Mouse (Mus musculus): ENCODE results near the gene Adamtsl4. TPM values are rescaled to one million over a fixed set of nuclear protein-coding genes. Genes with fewer than 3 reads are reported as not detected.
"Not testable (repeated sequence)": the region's sequence is repeated elsewhere in the genome, so short reads cannot be mapped to it uniquely, and the experiment has no call there.

Gene Adamtsl4
- polyA plus RNA-seq, 1 experiment from 2014 or later = 1.7 TPM

GRCm38 (mm10) chr3:95698286-95698685, 10.6 kb upstream of the Adamtsl4 start:
- H3K36me3 ChIP-seq = no peaks in the 10 kb centered on the region
- 87% methylated on average over 4 of the region's 4 CpGs for WGBS

GRCm38 (mm10) chr3:95696360-95696759, 8.6 kb upstream of the Adamtsl4 start:
- no peak overlapping the region; the same call in 1 of the 2 replicates for H3K27ac ChIP-seq
- H3K27me3 ChIP-seq = no peaks in the 10 kb centered on the region
- ATAC-seq (ENCODE audit: insufficient number of reproducible peaks, insufficient read depth, low FRiP score, low TSS enrichment, low read depth) = no peak
- 0 out of 2 replicates have a peak overlapping the region, but pooled peaks have one; percentile 6 for H3K9ac ChIP-seq
- H3K4me1 ChIP-seq = peaks cover 24% of the 10 kb centered on the region
- H3K9me3 ChIP-seq = no peaks in the 10 kb centered on the region; the same call in 1 of the 2 replicates
- 13% methylated on average over 7 of the region's 7 CpGs for WGBS
- H3K4me3 ChIP-seq = no peak overlapping the region
- 0 out of 2 replicates have a peak, but pooled peaks cover 3% of the 10 kb centered on the region for H3K36me3 ChIP-seq
- no peak overlapping the region for H3K4me2 ChIP-seq

More at GRCm38 (mm10) chr3:95698286-95698685, 10.6 kb upstream of the Adamtsl4 start:
- no peaks in the 10 kb centered on the region for H3K27me3 ChIP-seq
- H3K9ac ChIP-seq = no peak overlapping the region
- H3K4me3 ChIP-seq = no peak overlapping the region
- no peak for ATAC-seq (ENCODE audit: insufficient number of reproducible peaks, insufficient read depth, low FRiP score, low TSS enrichment, low read depth)
- no peak overlapping the region for H3K4me2 ChIP-seq
- H3K27ac ChIP-seq = no peak overlapping the region
- H3K9me3 ChIP-seq = no peaks in the 10 kb centered on the region
- peaks cover 35% of the 10 kb centered on the region for H3K4me1 ChIP-seq

DNA sequence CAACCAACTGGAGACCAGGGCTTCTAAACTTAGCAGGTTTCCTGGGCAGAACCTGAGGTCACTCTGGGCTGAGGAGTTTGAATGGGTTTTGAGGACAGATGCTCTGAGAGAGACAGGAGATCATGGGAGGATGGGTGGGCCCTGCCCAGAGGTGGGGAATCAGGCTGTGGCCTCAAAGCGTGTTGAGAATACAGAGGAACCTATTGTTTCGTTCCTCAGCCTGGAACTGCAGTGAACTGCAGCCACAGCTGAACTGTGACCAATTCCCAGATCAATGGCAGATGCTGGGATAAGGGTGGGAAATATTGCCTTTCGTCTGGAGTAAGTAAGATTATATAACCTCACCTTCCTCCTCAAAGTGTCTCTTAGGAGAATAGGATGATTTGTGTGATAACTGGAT, 8.1 kb upstream of the Adamtsl4 start:
- H3K4me1 ChIP-seq = peaks cover 20% of the 10 kb centered on the region
- no peak overlapping the region for H3K4me3 ChIP-seq
- H3K27ac ChIP-seq = 0 out of 2 replicates have a peak overlapping the region, but pooled peaks have one; percentile 51
- 0 out of 2 replicates have a peak, but pooled peaks cover 5% of the 10 kb centered on the region for H3K36me3 ChIP-seq
- H3K4me2 ChIP-seq = no peak overlapping the region
- H3K9ac ChIP-seq = no peak overlapping the region
- no peaks in the 10 kb centered on the region; the same call in 1 of the 2 replicates for H3K9me3 ChIP-seq
- H3K27me3 ChIP-seq = no peaks in the 10 kb centered on the region
- 18% methylated on average over 3 of the region's 3 CpGs for WGBS
- no peak for ATAC-seq (ENCODE audit: insufficient number of reproducible peaks, insufficient read depth, low FRiP score, low TSS enrichment, low read depth)

GRCm38 (mm10) chr3:95694808-95695703, 7.3 kb upstream of the Adamtsl4 start:
- no peaks in the 10 kb centered on the region for H3K27me3 ChIP-seq
- no peak overlapping the region for H3K4me2 ChIP-seq
- 82% methylated on average over 11 of the region's 11 CpGs for WGBS
- no peak for ATAC-seq (ENCODE audit: insufficient number of reproducible peaks, insufficient read depth, low FRiP score, low TSS enrichment, low read depth)
- no peak overlapping the region for H3K4me3 ChIP-seq
- H3K4me1 ChIP-seq = peaks cover 20% of the 10 kb centered on the region
- H3K27ac ChIP-seq = 0 out of 2 replicates have a peak overlapping the region, but pooled peaks have one; percentile 51
- H3K9ac ChIP-seq = no peak overlapping the region
- H3K36me3 ChIP-seq = 0 out of 2 replicates have a peak, but pooled peaks cover 5% of the 10 kb centered on the region
- no peaks in the 10 kb centered on the region; the same call in 1 of the 2 replicates for H3K9me3 ChIP-seq

- no peaks in the 10 kb centered on the region; the same call in 1 of the 2 replicates for H3K9me3 ChIP-seq
- no peak overlapping the region for H3K4me2 ChIP-seq
- no peak overlapping the region for H3K9ac ChIP-seq
- 0 out of 2 replicates have a peak, but pooled peaks cover 5% of the 10 kb centered on the region for H3K36me3 ChIP-seq
- no peak overlapping the region for H3K27ac ChIP-seq
- peaks cover 29% of the 10 kb centered on the region for H3K4me1 ChIP-seq
- WGBS = 55% methylated on average over 11 of the region's 11 CpGs
- H3K4me3 ChIP-seq = no peak overlapping the region
- no peaks in the 10 kb centered on the region for H3K27me3 ChIP-seq
- ATAC-seq (ENCODE audit: insufficient number of reproducible peaks, insufficient read depth, low FRiP score, low TSS enrichment, low read depth) = no peak
Measured at GRCm38 (mm10) chr3:95693821-95694807, 6.4 kb upstream of the Adamtsl4 start.

DNA sequence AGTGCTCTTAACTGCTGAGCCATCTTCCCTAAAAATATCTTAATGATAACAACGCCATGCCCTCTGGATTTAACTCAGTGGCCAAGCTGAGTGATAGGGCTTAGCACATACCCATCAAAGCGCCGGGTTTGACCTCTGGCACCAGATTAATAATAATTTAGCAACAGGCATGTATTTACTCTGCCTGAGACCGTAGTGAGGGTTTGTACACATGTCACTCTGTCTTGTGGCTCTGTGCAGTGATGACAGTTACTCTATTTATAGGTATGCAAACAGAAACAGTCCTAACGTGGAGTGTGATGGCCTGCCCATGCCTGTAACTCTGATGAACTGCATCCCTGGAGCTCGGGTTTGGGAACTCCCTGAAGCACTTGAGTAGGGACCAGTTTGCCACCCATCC, 5.0 kb upstream of the Adamtsl4 start:
- Histone ChIP-seq H3K27ac (no peak overlapping the region), H3K4me2 (no peak overlapping the region)

DNA sequence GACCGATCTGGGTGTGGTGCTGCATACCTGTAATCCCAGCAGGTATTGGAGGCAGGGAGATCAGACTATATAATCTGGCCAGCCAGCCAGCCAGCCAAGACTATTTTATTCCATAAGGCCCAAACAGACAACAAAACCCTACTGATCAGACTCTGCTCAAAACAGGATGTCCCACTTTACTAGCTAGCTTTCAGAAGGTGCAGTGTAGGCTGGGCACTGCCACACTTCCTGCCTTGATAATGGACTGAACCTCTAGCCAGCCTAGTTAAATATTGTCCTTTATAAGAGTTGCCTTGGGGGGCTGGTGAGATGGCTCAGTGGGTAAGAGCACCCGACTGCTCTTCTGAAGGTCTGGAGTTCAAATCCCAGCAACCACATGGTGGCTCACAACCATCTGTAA, 2.8 kb upstream of the Adamtsl4 start:
- H3K4me2 ChIP-seq; H3K27ac ChIP-seq; H3K27me3 ChIP-seq; ATAC-seq (ENCODE audit: insufficient number of reproducible peaks, insufficient read depth, low FRiP score, low TSS enrichment, low read depth); H3K4me3 ChIP-seq; H3K9me3 ChIP-seq; H3K9ac ChIP-seq; H3K36me3 ChIP-seq: not testable (repeated sequence)
- 92% methylated on average over 2 of the region's 2 CpGs for WGBS
- H3K4me1 ChIP-seq = peaks cover 49% of the 10 kb centered on the region

More for the DNA sequence above, 5.0 kb upstream of the Adamtsl4 start:
- Histone ChIP-seq H3K9me3 (no peaks in the 10 kb centered on the region; the same call in 1 of the 2 replicates), H3K4me3 (no peak overlapping the region), H3K27me3 (no peaks in the 10 kb centered on the region), H3K4me1 (peaks cover 44% of the 10 kb centered on the region), H3K36me3 (0 out of 2 replicates have a peak, but pooled peaks cover 5% of the 10 kb centered on the region), H3K9ac (no peak overlapping the region)
- 71% methylated on average over 6 of the region's 6 CpGs for WGBS
- ATAC-seq (ENCODE audit: insufficient number of reproducible peaks, insufficient read depth, low FRiP score, low TSS enrichment, low read depth) = no peak

DNA sequence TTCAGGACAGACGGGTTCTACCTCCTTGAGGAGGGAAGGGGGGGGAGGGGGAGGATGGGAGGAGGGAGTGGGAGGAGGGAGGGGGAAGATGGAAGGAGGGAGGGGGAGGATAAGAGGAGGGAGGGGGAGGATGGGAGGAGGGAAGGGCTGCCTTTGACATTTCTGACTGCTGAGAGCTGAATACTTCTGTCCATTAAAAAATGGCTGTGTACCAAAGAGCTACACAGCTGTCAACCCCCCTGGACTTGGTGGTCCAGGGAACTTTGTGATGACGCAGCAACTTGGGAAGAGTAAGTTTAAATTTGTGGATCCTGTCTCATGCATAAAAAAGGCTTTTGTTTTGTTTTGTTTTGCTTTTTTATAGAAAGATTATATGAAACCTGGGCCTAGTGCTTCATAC, 2.2 kb upstream of the Adamtsl4 start:
- Histone ChIP-seq H3K27me3 (no peaks in the 10 kb centered on the region), H3K9ac (no peak overlapping the region), H3K4me1 (peaks cover 46% of the 10 kb centered on the region), H3K27ac (peak overlapping the region; percentile 23), H3K9me3 (no peaks in the 10 kb centered on the region; the same call in 1 of the 2 replicates), H3K4me3 (no peak overlapping the region), H3K36me3 (0 out of 2 replicates have a peak, but pooled peaks cover 5% of the 10 kb centered on the region), H3K4me2 (no peak overlapping the region; the same call in 1 of the 2 replicates)
- 31% methylated on average over 2 of the region's 2 CpGs for WGBS
- ATAC-seq (ENCODE audit: insufficient number of reproducible peaks, insufficient read depth, low FRiP score, low TSS enrichment, low read depth) = no peak

DNA sequence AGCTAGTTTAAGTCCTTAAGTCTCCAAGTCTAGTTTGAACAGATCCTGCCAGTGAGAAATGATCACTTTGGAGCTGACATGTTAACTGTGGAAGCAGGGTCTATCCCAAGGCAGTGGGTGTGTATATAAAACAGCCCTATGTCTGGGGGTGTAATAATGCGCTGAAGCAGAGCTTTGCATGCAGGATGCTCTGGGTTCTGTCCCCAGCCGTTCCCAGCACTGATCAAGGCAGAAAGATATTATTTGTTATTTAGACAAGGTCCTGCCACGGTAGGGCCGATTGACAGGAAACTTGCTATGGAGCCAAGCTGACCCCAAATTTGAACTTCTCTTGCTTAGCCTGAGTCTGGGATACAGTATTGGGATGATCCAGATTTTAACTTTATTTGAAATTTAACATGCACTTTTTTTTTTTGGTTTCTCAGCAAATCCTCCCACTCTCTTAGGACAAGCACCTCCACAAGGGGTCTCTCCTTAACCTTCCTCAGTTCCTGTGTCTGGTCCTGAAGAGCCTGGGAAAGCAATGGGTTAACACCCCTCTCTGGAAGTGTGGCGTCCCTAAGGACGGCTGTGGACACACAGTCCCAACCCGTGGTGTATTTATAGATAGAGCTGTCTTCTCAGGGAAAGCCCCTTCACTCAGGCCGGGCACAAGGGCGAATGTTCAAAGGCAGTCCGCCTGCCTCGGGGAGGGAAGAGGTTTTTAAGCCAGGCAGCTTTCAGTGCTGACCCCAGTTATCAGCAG, 1.6 kb upstream of the Adamtsl4 start:
- Histone ChIP-seq H3K36me3 (0 out of 2 replicates have a peak, but pooled peaks cover 5% of the 10 kb centered on the region), H3K9ac (0 out of 2 replicates have a peak overlapping the region, but pooled peaks have one; percentile 27), H3K4me3 (no peak overlapping the region), H3K27ac (peak overlapping the region; percentile 93), H3K27me3 (no peaks in the 10 kb centered on the region), H3K9me3 (no peaks in the 10 kb centered on the region; the same call in 1 of the 2 replicates), H3K4me2 (no peak overlapping the region; the same call in 1 of the 2 replicates), H3K4me1 (peaks cover 48% of the 10 kb centered on the region)
- WGBS = 23% methylated on average over 11 of the region's 11 CpGs
- no peak for ATAC-seq (ENCODE audit: insufficient number of reproducible peaks, insufficient read depth, low FRiP score, low TSS enrichment, low read depth)

GRCm38 (mm10) chr3:95687168-95687523, 571 bp downstream of the Adamtsl4 start:
- ATAC-seq (ENCODE audit: insufficient number of reproducible peaks, insufficient read depth, low FRiP score, low TSS enrichment, low read depth) = 0 out of 2 replicates have a peak, but pooled peaks have one; percentile 5
- 8% methylated on average over 4 of the region's 4 CpGs for WGBS

More at GRCm38 (mm10) chr3:95687168-95687523, 571 bp downstream of the Adamtsl4 start:
- Histone ChIP-seq H3K4me2 (peak overlapping the region; percentile 92), H3K9ac (no peak overlapping the region), H3K4me1 (peaks cover 55% of the 10 kb centered on the region), H3K27me3 (no peaks in the 10 kb centered on the region), H3K4me3 (peak overlapping the region; percentile 43), H3K27ac (peak overlapping the region; percentile 93), H3K9me3 (no peaks in the 10 kb centered on the region; the same call in 1 of the 2 replicates), H3K36me3 (0 out of 2 replicates have a peak, but pooled peaks cover 5% of the 10 kb centered on the region)

Measured in embryonic facial prominence, embryonic 13.5 days (tissue).